Mouse (Mus musculus): ENCODE results near the gene Kcnh4.

GRCm38 (mm10) chr11:100719312-100719711, 40.4 kb downstream of the Kcnh4 start:
- no peak for TF ChIP-seq MYOG (IDR thresholded peaks at IDR 0.05; ENCODE audit: control insufficient read depth, extremely low read depth, insufficient read length)
- no peak for TF ChIP-seq CTCF (IDR thresholded peaks at IDR 0.05; ENCODE audit: control insufficient read depth, insufficient read depth, insufficient read length)
- no peak for TF ChIP-seq USF1 (IDR thresholded peaks at IDR 0.05; ENCODE audit: low read depth)
- TF ChIP-seq CEBPB (IDR thresholded peaks at IDR 0.05; ENCODE audit: low read depth) = no peak
- no peak for TF ChIP-seq MAX (IDR thresholded peaks at IDR 0.05)
- no peak for TF ChIP-seq MYOD1 (IDR thresholded peaks at IDR 0.05; ENCODE audit: control insufficient read depth, insufficient read length, low read depth)
- TF ChIP-seq FOSL1 (IDR thresholded peaks at IDR 0.05; ENCODE audit: insufficient read depth, low read length, poor library complexity, severe bottlenecking) = no peak

Measured in C2C12 (cell line).